Mouse (Mus musculus): ENCODE measurements around the gene P2ry6.

- TF ChIP-seq CTCF (IDR thresholded peaks at IDR 0.05; ENCODE audit: control insufficient read depth, insufficient read depth, low read length) (no peak), POLR2A (IDR thresholded peaks at IDR 0.05; ENCODE audit: borderline replicate concordance, control insufficient read depth, low read depth, low read length) (no peak)
Measured at GRCm38 (mm10) chr7:100919809-100920107, 54.7 kb downstream of the P2ry6 start.
